Mouse (Mus musculus) small intestine, adult 2 months (tissue): ENCODE results near the gene Asap3.

Experiments
- CTCF ChIP-seq: fragments of 200-500 bp; IDR thresholded peaks from 2 replicates; pipeline ENCODE4 v1.5.1; 2012; ENCODE audit warnings: low read depth, mild to moderate bottlenecking, control low read depth, inconsistent platforms, low read length, moderate library complexity, mixed read lengths; ENCODE audit not compliant: insufficient replicate concordance, insufficient read length; ENCODE audit errors: extremely low read depth
- POLR2A ChIP-seq: fragments of 200-500 bp; IDR thresholded peaks from 2 replicates; pipeline ENCODE4 v1.6.1; 2012; ENCODE audit warnings: low read depth, mild to moderate bottlenecking, control low read depth, inconsistent platforms, low read length, moderate library complexity

- TF ChIP-seq POLR2A (no peak; the same call in 1 of the 2 replicates), CTCF (no peak)
These were observed 33.5 kb upstream of the Asap3 start for GRCm38 (mm10) chr4:136172542-136173209.
